Mouse (Mus musculus) regulatory T cell (primary cell): ENCODE results near the gene Nudt16l1.

Source experiments
- in situ Hi-C: fragments of 300-600 bp; cut with MboI, MseI; formaldehyde crosslinking; loops from one replicate; pipeline ENCODE4 v1.15.1; 2025; ENCODE audit warnings: high pct_unique_total_duplicates

Nudt16l1 gene

DNA sequence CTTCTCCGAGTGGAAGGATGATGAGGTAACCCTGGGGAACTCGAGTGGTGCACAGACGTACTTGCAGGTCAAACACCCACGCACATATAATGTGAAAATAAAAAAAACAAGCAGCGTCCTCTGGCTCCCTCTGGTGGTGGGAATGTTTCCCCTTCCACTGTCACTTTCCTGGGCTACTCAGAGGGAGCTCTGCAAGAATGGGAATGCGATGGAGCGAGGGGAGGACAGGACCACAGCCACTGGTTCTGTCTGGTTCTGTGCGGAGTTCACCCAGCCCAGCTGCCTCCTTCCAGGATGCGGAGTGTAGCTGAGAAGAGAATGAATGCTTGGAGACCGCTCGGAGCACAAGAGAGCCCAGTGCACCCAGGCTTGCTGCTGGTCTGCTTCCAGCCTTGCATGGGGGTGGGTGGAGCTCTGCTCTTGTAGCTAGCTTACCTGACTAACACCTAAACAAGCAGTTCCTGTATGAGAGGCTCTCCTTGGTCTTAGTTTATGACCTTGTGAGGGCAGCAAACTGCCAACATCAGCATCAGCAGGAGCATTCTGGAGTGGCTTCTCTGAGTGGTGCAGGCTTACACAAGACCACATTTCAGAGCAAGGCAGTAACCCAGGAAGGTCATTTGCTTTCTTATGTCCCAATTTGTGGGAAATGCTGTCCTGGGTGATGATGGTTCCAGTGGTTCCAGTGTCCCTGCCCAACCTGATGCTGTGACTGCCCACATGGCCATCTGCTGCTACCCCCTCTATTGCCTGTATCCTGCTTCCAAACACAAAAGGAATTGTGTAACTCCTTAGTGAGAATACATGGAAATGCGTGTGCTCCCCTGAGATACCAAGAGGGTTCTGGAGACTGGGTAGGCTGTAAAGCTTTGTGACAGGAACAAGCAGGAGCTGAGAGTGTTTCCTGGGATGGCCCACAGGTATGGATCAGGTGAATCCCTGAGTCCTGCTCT, 24.5 kb upstream of the Nudt16l1 start:
- in situ Hi-C loops = no loop called here

- in situ Hi-C loops = no loop called here
These were observed 22.6 kb upstream of the Nudt16l1 start for GRCm38 (mm10) chr16:4915931-4916330.

GRCm38 (mm10) chr16:4916608-4917007, 22.0 kb upstream of the Nudt16l1 start:
- in situ Hi-C loops = no loop called here

DNA sequence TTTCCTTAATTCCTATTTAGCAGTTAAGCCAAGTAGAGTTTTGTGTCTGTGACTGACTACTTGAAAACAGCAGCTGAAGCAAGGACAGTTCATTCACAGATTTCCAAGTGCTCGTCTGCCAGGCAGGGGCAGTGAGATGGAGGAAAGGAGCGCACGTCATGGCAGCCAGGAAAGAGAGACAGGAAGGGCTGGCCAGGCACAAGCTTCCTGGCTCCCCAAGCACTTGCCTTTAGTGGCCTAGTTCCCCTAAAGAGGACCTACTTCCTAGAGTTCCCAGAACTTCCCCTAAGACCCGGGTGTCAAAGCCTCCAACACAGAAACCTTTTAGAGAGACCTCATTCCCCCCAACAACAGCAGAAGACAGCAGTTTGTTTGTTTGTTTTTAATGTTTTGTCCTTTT, 18.0 kb upstream of the Nudt16l1 start:
- in situ Hi-C loops = no loop called here

GRCm38 (mm10) chr16:4922481-4922880, 16.1 kb upstream of the Nudt16l1 start:
- in situ Hi-C loops = no loop called here

- in situ Hi-C loops = no loop called here
These were observed 14.6 kb upstream of the Nudt16l1 start for GRCm38 (mm10) chr16:4923996-4924395.

GRCm38 (mm10) chr16:4927967-4928366, 10.6 kb upstream of the Nudt16l1 start:
- in situ Hi-C loops = no loop called here

DNA sequence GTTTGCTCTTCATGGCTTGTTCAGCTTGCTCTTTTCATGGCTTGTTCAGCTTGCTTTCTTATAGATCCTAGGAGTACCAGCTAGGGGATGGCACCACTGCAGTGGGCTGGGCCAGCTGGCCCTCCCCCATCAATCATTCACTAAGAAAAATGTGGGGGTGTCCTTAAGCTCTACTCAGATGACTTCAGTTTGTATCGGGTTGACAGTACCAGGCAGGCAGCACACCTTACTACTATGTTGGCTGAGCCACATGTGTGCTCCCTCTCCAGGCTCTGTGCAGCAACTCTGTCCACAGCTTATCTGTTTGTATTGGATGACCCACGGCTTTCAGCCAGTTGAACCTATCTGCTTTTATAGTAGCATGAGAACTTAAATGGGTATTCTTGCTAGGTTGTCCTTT, 10.1 kb upstream of the Nudt16l1 start:
- in situ Hi-C loops = no loop called here

GRCm38 (mm10) chr16:4932429-4932828, 6.1 kb upstream of the Nudt16l1 start:
- in situ Hi-C loops = no loop called here

GRCm38 (mm10) chr16:4935430-4935829, 3.1 kb upstream of the Nudt16l1 start:
- in situ Hi-C loops = no loop called here

GRCm38 (mm10) chr16:4935931-4936703, 2.4 kb upstream of the Nudt16l1 start:
- in situ Hi-C loops = no loop called here

- in situ Hi-C loops = no loop called here
These were observed 990 bp upstream of the Nudt16l1 start for GRCm38 (mm10) chr16:4937351-4938190.

GRCm38 (mm10) chr16:4938989-4939388, 428 bp downstream of the Nudt16l1 start:
- in situ Hi-C loops = no loop called here

DNA sequence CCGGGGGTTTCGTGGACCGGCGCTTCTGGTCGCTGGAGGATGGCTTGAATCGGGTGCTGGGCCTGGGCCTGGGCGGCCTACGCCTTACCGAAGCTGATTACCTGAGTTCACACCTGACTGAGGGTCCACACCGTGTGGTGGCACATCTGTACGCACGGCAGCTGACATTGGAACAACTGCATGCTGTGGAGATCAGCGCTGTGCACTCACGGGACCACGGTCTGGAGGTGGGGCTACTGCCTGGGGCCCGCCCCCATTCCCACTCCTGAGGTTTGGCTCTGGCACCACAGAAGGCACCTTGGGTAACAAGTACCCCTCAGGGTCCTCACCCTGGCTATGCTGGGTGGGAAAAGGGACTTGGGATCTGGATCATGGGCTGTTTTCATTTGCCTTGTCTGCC, 851 bp downstream of the Nudt16l1 start:
- in situ Hi-C loops = no loop called here

DNA sequence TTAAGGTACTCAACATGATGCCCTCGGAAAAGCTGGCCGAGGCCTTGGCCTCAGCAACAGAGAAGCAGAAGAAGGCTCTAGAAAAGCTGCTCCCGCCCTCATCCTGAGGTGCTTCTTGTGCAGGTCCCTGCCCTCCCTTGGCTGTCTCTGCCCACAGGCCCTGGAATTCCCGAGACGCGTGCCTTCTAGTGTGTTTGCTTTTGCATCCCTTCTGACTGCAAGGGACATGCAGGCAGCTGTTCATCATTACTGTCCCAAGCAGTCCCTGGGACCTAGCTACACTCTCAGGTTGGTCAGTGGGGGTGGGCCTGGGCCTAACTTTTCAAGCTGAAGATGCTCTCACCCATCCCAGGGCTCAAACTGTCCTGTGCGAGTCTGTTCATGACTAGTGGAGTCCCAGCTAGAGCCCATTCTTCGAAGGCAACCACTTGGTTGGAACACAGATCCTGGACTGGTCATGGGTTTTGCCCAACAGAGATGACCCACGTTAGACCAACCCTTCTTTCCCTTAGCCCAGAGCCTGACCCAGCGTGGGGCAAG, 1.8 kb downstream of the Nudt16l1 start:
- in situ Hi-C loops = no loop called here

DNA sequence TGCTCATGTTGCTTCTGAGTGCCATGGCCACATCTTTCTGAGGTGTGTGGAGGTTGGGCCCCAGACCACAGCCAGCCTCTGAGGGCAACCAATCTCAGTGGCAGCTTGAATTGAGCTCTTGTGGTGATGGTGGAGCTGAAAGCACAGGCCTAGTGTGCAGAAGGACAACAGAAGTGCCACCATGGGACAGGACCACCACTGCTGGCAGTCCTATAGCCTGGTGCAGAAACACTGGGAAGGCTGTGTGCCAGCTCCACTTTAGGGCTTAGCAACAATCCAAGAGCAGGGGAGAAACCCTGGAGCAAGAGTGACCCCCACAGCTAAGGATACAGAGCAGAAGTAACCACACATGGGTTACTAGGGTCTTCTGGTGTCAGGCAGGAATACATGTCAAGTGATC, 2.5 kb downstream of the Nudt16l1 start:
- in situ Hi-C loops = no loop called here

DNA sequence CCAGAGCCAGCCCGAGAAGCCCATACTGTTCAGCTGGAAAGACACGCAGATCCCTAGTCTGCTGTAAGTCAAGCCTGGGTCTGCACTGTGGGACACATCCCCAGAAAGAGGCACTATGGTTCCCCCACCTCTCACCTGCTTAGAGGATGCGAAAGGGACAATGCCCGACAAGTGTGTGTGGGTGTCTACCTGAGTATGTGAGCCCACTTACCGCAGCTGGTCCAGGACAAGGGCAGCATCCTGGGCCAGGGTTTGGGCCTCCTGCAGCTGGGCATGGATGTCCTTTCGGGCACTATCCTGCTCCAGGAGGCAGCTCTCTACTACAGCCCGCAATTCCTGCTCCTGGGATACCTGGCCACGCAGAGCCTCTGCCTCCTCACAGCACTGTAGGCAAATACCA, 4.3 kb downstream of the Nudt16l1 start:
- in situ Hi-C loops = no loop called here

- in situ Hi-C loops = no loop called here
These were observed 4.9 kb downstream of the Nudt16l1 start for GRCm38 (mm10) chr16:4943431-4943830.

DNA sequence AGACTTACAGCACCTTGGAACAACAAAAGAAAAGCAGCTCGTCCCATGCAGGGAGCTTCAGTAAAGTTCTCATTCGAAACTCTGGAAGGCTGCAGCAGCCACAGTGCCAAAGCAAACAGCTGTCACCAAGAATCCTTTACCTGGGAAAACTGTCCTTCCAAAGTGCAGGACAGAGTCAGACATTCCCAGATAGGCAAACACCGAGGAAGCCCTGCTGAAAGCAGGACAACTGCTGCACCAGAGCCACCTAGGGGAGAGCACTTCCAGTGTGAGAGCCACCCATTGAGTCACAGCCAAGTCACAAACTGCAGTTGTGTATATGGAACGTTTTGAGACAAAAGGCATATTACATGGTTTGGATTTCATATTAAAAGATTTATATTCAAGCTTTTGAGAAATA, 6.9 kb downstream of the Nudt16l1 start:
- in situ Hi-C loops = no loop called here

DNA sequence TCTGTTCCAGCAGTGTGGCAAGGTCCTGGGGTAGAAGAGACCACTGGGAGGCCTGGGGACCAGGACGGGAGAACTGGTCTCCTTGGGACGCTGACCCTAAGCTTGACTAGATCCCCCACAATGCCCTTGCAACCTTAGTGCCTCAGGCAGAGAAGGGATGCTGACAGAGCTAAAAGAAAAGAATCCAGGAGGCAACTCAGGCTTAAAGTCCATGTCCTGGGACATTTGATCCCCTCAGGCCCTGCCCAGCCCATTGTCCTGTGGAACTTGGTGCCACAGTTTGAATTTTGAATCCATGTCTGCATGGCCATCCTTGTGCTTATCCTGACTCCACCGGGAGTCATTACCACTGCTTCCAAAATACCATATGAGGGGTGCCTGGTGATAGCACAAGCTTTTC, 7.6 kb downstream of the Nudt16l1 start:
- in situ Hi-C loops = no loop called here

- in situ Hi-C loops = no loop called here
These were observed 8.8 kb downstream of the Nudt16l1 start for GRCm38 (mm10) chr16:4947378-4947777.

GRCm38 (mm10) chr16:4956609-4957008, 18.0 kb downstream of the Nudt16l1 start:
- in situ Hi-C loops = no loop called here
